Mouse (Mus musculus) neutrophil, adult 5-6 weeks (primary cell): ENCODE measurements around the gene Camk2d. TPM values are rescaled to one million over a fixed set of nuclear protein-coding genes. Genes with fewer than 3 reads are reported as not detected.
A peak's percentile ranks its signal among the peaks of the same experiment; 100 is the strongest.

ENCODE experiments used
- ATAC-seq: fragments of 151-379, 151-347 bp; 2 replicates; pipeline ENCODE4 v1.8.0; 2017; ENCODE audit warnings: mild to moderate bottlenecking, moderate TSS enrichment; ENCODE audit not compliant: insufficient number of reproducible peaks, poor library complexity, low FRiP score, severe bottlenecking; ENCODE audit errors: extremely low read depth
- total RNA-seq: library from RNA; stranded (forward); fragments of 200-1000 nt; gene quantifications from 2 replicates; pipeline ENCODE4 v1.2.3, GENCODE M21; 2017

The Camk2d gene
- total RNA-seq, 1 experiment from 2014 or later = 166 TPM

GRCm38 (mm10) chr3:126668123-126668522 lies 72.0 kb downstream of the Camk2d start:
- no peak for ATAC-seq

GRCm38 (mm10) chr3:126668692-126669091 lies 72.6 kb downstream of the Camk2d start:
- no peak for ATAC-seq

- no peak for ATAC-seq
Observed at GRCm38 (mm10) chr3:126670413-126670812, 74.3 kb downstream of the Camk2d start.

- no peak for ATAC-seq
Observed at GRCm38 (mm10) chr3:126671292-126671691, 75.2 kb downstream of the Camk2d start.

- ATAC-seq = no peak
Observed at GRCm38 (mm10) chr3:126681051-126681450, 84.9 kb downstream of the Camk2d start.

GRCm38 (mm10) chr3:126681996-126682395 lies 85.9 kb downstream of the Camk2d start:
- no peak for ATAC-seq

GRCm38 (mm10) chr3:126685363-126685762 lies 89.3 kb downstream of the Camk2d start:
- ATAC-seq = no peak

GRCm38 (mm10) chr3:126687150-126687549 lies 91.0 kb downstream of the Camk2d start:
- no peak for ATAC-seq

GRCm38 (mm10) chr3:126688516-126688915 lies 92.4 kb downstream of the Camk2d start:
- ATAC-seq = peak; percentile 39; the same call in 1 of the 2 replicates

- peak; percentile 77 for ATAC-seq
Observed at GRCm38 (mm10) chr3:126690627-126691505, 94.8 kb downstream of the Camk2d start.

GRCm38 (mm10) chr3:126691565-126691964 lies 95.5 kb downstream of the Camk2d start:
- no peak for ATAC-seq

GRCm38 (mm10) chr3:126692797-126693196 lies 96.7 kb downstream of the Camk2d start:
- no peak for ATAC-seq

- no peak for ATAC-seq
Observed at GRCm38 (mm10) chr3:126693302-126693701, 97.2 kb downstream of the Camk2d start.

- no peak for ATAC-seq
Observed at GRCm38 (mm10) chr3:126695456-126696293, 99.6 kb downstream of the Camk2d start.

GRCm38 (mm10) chr3:126696620-126697019 lies 100.5 kb downstream of the Camk2d start:
- ATAC-seq = peak; percentile 93

- no peak for ATAC-seq
Observed at GRCm38 (mm10) chr3:126699740-126700139, 103.6 kb downstream of the Camk2d start.

GRCm38 (mm10) chr3:126701067-126701466 lies 105.0 kb downstream of the Camk2d start:
- no peak for ATAC-seq

- ATAC-seq = no peak
Observed at GRCm38 (mm10) chr3:126701586-126701985, 105.5 kb downstream of the Camk2d start.

- no peak for ATAC-seq
Observed at GRCm38 (mm10) chr3:126705490-126705889, 109.4 kb downstream of the Camk2d start.

- ATAC-seq = no peak
Observed at GRCm38 (mm10) chr3:126714281-126714680, 118.2 kb downstream of the Camk2d start.
